Mouse (Mus musculus): ENCODE measurements around the gene Acbd3. TPM values are rescaled to one million over a fixed set of nuclear protein-coding genes. Genes with fewer than 3 reads are reported as not detected.

Gene Acbd3
- polyA plus RNA-seq, 1 experiment from 2014 or later, result 23.5 TPM

GRCm38 (mm10) chr1:180763307-180763706 is 37.5 kb downstream of the Acbd3 start:
- 0 out of 2 replicates have a peak, but pooled peaks have one; percentile 30 for ATAC-seq (ENCODE audit: low FRiP score)
- H3K4me3 ChIP-seq (replicated peaks), result peak overlapping the region; percentile 47
- WGBS, result 7% methylated on average over 14 of the region's 14 CpGs
- H3K4me1 ChIP-seq, result peaks cover 17% of the 10 kb centered on the region
- no peak overlapping the region for H3K27ac ChIP-seq (replicated peaks)
- peak overlapping the region; percentile 53 for H3K9ac ChIP-seq (replicated peaks)
- H3K4me2 ChIP-seq, result peak overlapping the region; percentile 92
- no peaks in the 10 kb centered on the region; the same call in 1 of the 2 replicates for H3K27me3 ChIP-seq (replicated peaks)
- no peaks in the 10 kb centered on the region for H3K9me3 ChIP-seq (replicated peaks)
- H3K36me3 ChIP-seq, result no peaks in the 10 kb centered on the region

GRCm38 (mm10) chr1:180763828-180764227 is 38.0 kb downstream of the Acbd3 start:
- WGBS, result 1% methylated on average over 11 of the region's 11 CpGs
- ATAC-seq (ENCODE audit: low FRiP score), result peak; percentile 77
- peak overlapping the region; percentile 53 for H3K9ac ChIP-seq (replicated peaks)
- no peaks in the 10 kb centered on the region; the same call in 1 of the 2 replicates for H3K27me3 ChIP-seq (replicated peaks)
- H3K4me1 ChIP-seq, result peaks cover 22% of the 10 kb centered on the region
- H3K27ac ChIP-seq (replicated peaks), result no peak overlapping the region
- no peaks in the 10 kb centered on the region for H3K9me3 ChIP-seq (replicated peaks)
- peak overlapping the region; percentile 47 for H3K4me3 ChIP-seq (replicated peaks)
- H3K36me3 ChIP-seq, result no peaks in the 10 kb centered on the region
- H3K4me2 ChIP-seq, result peak overlapping the region; percentile 92

GRCm38 (mm10) chr1:180765393-180765792 is 39.5 kb downstream of the Acbd3 start:
- H3K9ac ChIP-seq (replicated peaks), result no peak overlapping the region
- H3K4me1 ChIP-seq, result peaks cover 24% of the 10 kb centered on the region
- H3K27me3 ChIP-seq (replicated peaks), result no peaks in the 10 kb centered on the region; the same call in 1 of the 2 replicates
- ATAC-seq (ENCODE audit: low FRiP score), result no peak
- no peak overlapping the region for H3K4me2 ChIP-seq
- H3K27ac ChIP-seq (replicated peaks), result no peak overlapping the region
- H3K36me3 ChIP-seq, result no peaks in the 10 kb centered on the region
- WGBS, result 92% methylated on average over 5 of the region's 5 CpGs
- no peaks in the 10 kb centered on the region for H3K9me3 ChIP-seq (replicated peaks)
- no peak overlapping the region for H3K4me3 ChIP-seq (replicated peaks)

GRCm38 (mm10) chr1:180766557-180766956 is 40.7 kb downstream of the Acbd3 start:
- Histone ChIP-seq H3K27ac (replicated peaks) (no peak overlapping the region), H3K4me2 (no peak overlapping the region), H3K27me3 (replicated peaks) (no peaks in the 10 kb centered on the region; the same call in 1 of the 2 replicates), H3K36me3 (no peaks in the 10 kb centered on the region), H3K9ac (replicated peaks) (no peak overlapping the region), H3K9me3 (replicated peaks) (no peaks in the 10 kb centered on the region), H3K4me3 (replicated peaks) (no peak overlapping the region), H3K4me1 (peaks cover 24% of the 10 kb centered on the region)
- no peak for ATAC-seq (ENCODE audit: low FRiP score)
- WGBS, result 68% methylated on average over 5 of the region's 5 CpGs

- Histone ChIP-seq H3K9me3 (replicated peaks) (no peaks in the 10 kb centered on the region), H3K36me3 (no peaks in the 10 kb centered on the region), H3K27me3 (replicated peaks) (no peaks in the 10 kb centered on the region; the same call in 1 of the 2 replicates), H3K9ac (replicated peaks) (peak overlapping the region; percentile 46), H3K27ac (replicated peaks) (peak overlapping the region; percentile 74), H3K4me1 (peaks cover 24% of the 10 kb centered on the region), H3K4me2 (peak overlapping the region; percentile 68), H3K4me3 (replicated peaks) (peak overlapping the region; percentile 43)
- 17% methylated on average over 10 of the region's 10 CpGs for WGBS
- ATAC-seq (ENCODE audit: low FRiP score), result peak; percentile 10; the same call in 1 of the 2 replicates
Observed at GRCm38 (mm10) chr1:180767541-180768333, 41.9 kb downstream of the Acbd3 start.

GRCm38 (mm10) chr1:180768334-180769168 is 42.7 kb downstream of the Acbd3 start:
- 3% methylated on average over 37 of the region's 37 CpGs for WGBS
- H3K27me3 ChIP-seq (replicated peaks), result no peaks in the 10 kb centered on the region
- peak; percentile 89 for ATAC-seq (ENCODE audit: low FRiP score)
- peak overlapping the region; percentile 68 for H3K4me2 ChIP-seq
- H3K4me3 ChIP-seq (replicated peaks), result peak overlapping the region; percentile 43
- peak overlapping the region; percentile 74 for H3K27ac ChIP-seq (replicated peaks)
- H3K36me3 ChIP-seq, result no peaks in the 10 kb centered on the region
- H3K9ac ChIP-seq (replicated peaks), result peak overlapping the region; percentile 46
- no peaks in the 10 kb centered on the region for H3K9me3 ChIP-seq (replicated peaks)
- peaks cover 18% of the 10 kb centered on the region for H3K4me1 ChIP-seq

- Histone ChIP-seq H3K27ac (replicated peaks) (no peak overlapping the region), H3K4me3 (replicated peaks) (no peak overlapping the region), H3K9ac (replicated peaks) (no peak overlapping the region), H3K36me3 (no peaks in the 10 kb centered on the region), H3K9me3 (replicated peaks) (no peaks in the 10 kb centered on the region), H3K27me3 (replicated peaks) (no peaks in the 10 kb centered on the region), H3K4me2 (no peak overlapping the region), H3K4me1 (peaks cover 22% of the 10 kb centered on the region)
- no peak for ATAC-seq (ENCODE audit: low FRiP score)
- 87% methylated on average over 5 of the region's 5 CpGs for WGBS
Observed at GRCm38 (mm10) chr1:180771306-180771705, 45.5 kb downstream of the Acbd3 start.

GRCm38 (mm10) chr1:180771722-180772121 is 45.9 kb downstream of the Acbd3 start:
- no peak for ATAC-seq (ENCODE audit: low FRiP score)
- no peak overlapping the region for H3K4me2 ChIP-seq
- no peaks in the 10 kb centered on the region for H3K27me3 ChIP-seq (replicated peaks)
- H3K36me3 ChIP-seq, result no peaks in the 10 kb centered on the region
- H3K9ac ChIP-seq (replicated peaks), result no peak overlapping the region
- 76% methylated on average over 4 of the region's 4 CpGs for WGBS
- no peak overlapping the region for H3K4me3 ChIP-seq (replicated peaks)
- peaks cover 27% of the 10 kb centered on the region for H3K4me1 ChIP-seq
- H3K9me3 ChIP-seq (replicated peaks), result no peaks in the 10 kb centered on the region
- H3K27ac ChIP-seq (replicated peaks), result no peak overlapping the region

- ATAC-seq (ENCODE audit: low FRiP score), result no peak
- Histone ChIP-seq H3K9me3 (replicated peaks) (no peaks in the 10 kb centered on the region), H3K36me3 (no peaks in the 10 kb centered on the region), H3K4me2 (no peak overlapping the region), H3K4me1 (peaks cover 31% of the 10 kb centered on the region), H3K27ac (replicated peaks) (no peak overlapping the region), H3K9ac (replicated peaks) (no peak overlapping the region), H3K27me3 (replicated peaks) (no peaks in the 10 kb centered on the region), H3K4me3 (replicated peaks) (no peak overlapping the region)
- 93% methylated on average over 3 of the region's 3 CpGs for WGBS
Observed at GRCm38 (mm10) chr1:180772291-180772690, 46.4 kb downstream of the Acbd3 start.

- H3K4me2 ChIP-seq, result no peak overlapping the region
- H3K9ac ChIP-seq (replicated peaks), result no peak overlapping the region
- peaks cover 25% of the 10 kb centered on the region for H3K4me1 ChIP-seq
- no peak for ATAC-seq (ENCODE audit: low FRiP score)
- H3K27ac ChIP-seq (replicated peaks), result no peak overlapping the region
- H3K27me3 ChIP-seq (replicated peaks), result no peaks in the 10 kb centered on the region
- 64% methylated on average over 3 of the region's 3 CpGs for whole genome bisulfite sequencing
- H3K36me3 ChIP-seq, result no peaks in the 10 kb centered on the region
- H3K4me3 ChIP-seq (replicated peaks), result no peak overlapping the region
- H3K9me3 ChIP-seq (replicated peaks), result no peaks in the 10 kb centered on the region
Observed at GRCm38 (mm10) chr1:180774664-180775063, 48.8 kb downstream of the Acbd3 start.

GRCm38 (mm10) chr1:180775317-180775716 is 49.5 kb downstream of the Acbd3 start:
- no peaks in the 10 kb centered on the region for H3K9me3 ChIP-seq (replicated peaks)
- no peak overlapping the region for H3K27ac ChIP-seq (replicated peaks)
- H3K4me1 ChIP-seq, result peaks cover 25% of the 10 kb centered on the region
- H3K27me3 ChIP-seq (replicated peaks), result no peaks in the 10 kb centered on the region
- no peak overlapping the region for H3K9ac ChIP-seq (replicated peaks)
- H3K4me2 ChIP-seq, result no peak overlapping the region
- H3K4me3 ChIP-seq (replicated peaks), result no peak overlapping the region
- WGBS, result 89% methylated on average over 10 of the region's 10 CpGs
- H3K36me3 ChIP-seq, result no peaks in the 10 kb centered on the region
- no peak for ATAC-seq (ENCODE audit: low FRiP score)
